Mouse (Mus musculus) fibroblast of lung, adult 2 months (primary cell): ENCODE measurements at regions not wholly inside any gene's neighbourhood (a gene's known extent, or its start where the extent isn't known, plus 50 kb on each side); places are given as distances from the start of the nearest gene placed in this dataset.

Experiments used
- DNase-seq: peaks from one replicate; pipeline ENCODE4 v3.0.0-alpha.2; 2011; ENCODE audit warnings: low read depth

- no peak for DNase-seq
Measured at GRCm38 (mm10) chr10:60936659-60937516, 105.5 kb upstream of the Unc5b start.

DNA sequence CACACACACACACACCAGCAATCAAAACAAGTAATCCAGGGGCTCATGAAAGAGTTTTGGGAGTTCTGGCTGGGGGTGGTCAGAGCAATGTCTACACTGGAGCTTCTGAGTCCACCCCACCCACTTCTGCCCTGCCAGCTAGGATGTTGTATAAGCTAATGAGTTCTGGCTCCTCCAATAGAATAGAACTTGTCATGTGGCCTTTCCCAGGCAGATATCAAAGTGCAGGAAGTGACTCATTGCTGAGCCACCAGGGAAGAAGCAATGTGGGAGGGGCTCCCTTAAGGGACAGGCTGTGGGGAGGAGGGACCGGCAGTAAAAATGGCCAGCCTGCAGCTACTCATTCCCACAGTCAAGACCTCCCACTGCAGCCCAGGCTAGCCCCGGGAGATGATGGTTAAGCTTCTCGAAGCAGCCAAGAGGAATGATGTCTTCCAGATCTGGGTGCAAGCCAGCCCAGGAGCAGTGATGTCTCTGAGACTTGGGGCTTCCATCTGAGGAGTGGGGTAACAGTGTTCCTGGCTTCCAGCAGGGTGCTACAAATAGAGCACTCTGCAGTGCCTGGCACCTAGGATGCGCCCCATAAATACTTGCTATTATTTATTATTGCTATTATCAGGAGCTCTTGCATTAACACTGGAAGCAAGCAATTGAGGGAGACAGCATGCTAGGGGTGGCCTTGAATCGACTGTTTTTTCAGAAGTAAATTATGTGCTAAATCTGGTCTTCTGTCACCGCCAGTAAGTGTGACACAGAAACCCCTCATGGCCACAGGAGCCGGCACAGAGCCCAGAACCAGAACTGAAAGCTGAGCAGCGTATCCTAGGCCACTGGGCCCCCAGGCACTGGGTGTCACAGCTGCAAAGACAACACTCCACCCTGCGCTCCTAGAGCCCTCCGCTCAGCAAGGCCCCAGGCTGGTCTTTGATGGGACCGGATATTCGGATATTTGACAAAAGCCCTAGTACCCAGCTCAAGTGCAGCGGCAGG is 103.2 kb upstream of the Unc5b start:
- DNase-seq, result peak; percentile 35

DNA sequence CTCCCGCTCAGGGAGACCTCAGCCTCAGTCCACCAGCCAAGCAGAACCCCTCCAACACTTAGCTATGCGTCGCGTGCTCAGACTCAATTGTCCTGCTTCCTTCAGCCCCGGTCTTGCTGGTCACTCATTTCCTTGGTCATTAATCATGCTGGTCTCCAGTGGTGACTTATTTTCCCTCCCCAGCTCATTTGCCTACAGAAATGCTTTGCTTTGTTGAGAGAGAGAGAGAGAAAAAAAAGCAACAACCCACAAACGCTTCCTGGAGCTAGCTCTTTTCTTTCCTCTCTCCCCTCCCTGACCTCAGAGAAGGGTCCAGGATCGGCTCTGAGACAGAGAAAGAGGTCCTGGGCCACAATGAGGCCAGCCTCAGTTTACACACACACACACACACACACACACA is 102.5 kb upstream of the Unc5b start:
- DNase-seq, result no peak

DNA sequence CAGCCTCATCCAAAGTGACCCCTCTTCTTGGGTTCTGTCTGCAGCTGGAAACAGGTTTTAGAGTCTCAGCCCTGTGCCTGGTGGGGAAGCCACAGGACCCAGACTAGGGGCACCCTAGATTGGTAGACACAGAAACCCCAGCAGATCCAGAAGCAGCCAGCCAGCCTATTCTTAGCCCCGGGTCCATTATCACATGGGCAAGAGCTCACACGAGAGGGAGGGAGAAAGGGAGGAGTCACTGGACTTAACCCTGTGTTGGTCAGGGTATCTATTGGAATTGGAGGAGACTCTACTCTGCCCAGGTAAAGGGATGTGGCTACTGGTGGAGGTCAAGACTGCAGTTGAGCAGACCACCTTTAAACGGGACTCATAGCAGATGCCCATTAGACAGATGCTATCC is 101.5 kb upstream of the Unc5b start:
- DNase-seq, result no peak

DNA sequence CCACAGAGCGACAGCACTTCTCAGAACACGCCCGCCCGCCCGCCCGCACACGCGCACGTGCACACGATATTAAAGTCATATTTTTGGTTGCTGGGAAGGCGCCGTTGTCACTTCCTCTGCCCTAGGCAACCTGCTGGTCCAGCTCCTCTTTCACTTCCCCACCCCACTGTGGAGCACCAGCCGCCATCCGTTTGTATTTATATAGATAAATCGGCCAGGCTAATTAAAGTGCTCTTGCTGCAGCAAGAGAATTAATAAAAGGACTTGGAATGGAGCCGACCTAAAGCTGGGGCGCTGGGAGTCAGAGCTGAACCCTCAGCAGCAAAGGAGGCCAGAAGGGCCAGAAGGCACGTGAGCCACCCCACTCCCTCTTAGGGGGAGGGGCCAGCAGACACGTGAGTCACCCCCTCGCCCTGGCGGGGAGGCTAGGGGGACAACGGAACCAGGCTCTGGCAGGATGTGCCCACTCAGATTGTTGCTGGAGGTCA is 100.6 kb upstream of the Unc5b start:
- DNase-seq, result no peak

- DNase-seq, result no peak
Measured at GRCm38 (mm10) chr10:60928646-60929045, 97.3 kb upstream of the Unc5b start.

- no peak for DNase-seq
Measured at GRCm38 (mm10) chr10:60928164-60928563, 96.8 kb upstream of the Unc5b start.

DNA sequence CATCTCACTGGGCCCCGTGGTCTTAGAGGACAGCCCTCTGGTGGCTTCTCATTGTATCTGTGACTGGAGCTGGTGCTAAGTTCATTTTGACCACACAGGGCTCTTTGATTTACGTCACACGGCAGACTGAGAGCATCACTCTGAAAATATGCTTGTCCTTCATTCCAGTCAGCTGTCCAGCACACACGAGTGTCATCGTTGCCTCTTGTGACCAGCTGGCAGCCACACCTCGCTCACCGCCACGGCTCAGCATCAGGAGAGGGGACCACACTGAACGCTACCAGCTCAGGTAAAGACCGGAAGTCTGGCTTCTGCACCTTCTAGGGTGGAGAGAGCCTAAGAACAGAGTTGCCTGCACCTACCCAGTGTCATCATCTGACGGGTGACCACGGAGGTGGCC is 95.3 kb upstream of the Unc5b start:
- DNase-seq, result no peak

- DNase-seq, result no peak
Measured at GRCm38 (mm10) chr10:60925644-60926043, 94.3 kb upstream of the Unc5b start.

DNA sequence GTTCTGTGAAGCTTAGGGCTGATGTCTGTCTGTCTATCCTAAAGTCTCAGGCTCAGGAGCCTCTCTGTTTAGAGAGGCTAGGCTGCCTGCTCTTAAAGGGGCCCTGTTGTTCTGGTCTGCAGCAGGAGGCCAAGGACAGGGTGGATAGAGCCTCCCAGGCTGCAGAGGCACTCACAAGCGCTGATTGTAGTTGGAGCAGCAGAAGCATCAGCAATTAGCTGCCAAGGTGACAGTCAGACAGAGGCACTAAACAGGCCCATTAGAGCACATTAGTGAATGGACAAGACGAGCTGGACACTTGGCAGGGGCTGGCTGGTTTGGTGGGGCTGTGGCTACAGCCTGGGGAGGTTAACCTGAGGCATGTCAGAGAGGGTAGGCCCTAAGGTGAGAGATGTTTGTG is 93.8 kb upstream of the Unc5b start:
- DNase-seq, result no peak

GRCm38 (mm10) chr10:60923806-60924205 is 92.4 kb upstream of the Unc5b start:
- DNase-seq, result no peak

DNA sequence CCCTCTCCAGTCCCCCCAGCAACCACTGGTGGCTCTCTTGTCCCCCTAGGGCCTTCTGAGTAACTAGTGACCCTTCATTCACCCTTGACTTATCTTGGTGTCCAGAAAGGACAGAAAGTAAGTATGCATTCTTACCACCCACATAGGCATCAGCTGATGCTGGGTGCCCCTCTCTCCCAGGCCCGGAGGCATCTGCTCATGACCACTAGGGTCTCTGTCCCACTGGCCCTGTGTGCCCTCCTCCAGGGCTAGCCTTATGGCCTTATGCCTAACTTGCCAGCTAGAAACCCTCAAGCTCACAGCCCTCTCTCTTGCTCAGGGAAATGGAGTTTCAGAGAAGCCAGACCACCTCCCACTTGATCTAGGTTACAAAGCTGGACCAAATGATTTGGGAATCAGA is 89.2 kb upstream of the Unc5b start:
- no peak for DNase-seq

DNA sequence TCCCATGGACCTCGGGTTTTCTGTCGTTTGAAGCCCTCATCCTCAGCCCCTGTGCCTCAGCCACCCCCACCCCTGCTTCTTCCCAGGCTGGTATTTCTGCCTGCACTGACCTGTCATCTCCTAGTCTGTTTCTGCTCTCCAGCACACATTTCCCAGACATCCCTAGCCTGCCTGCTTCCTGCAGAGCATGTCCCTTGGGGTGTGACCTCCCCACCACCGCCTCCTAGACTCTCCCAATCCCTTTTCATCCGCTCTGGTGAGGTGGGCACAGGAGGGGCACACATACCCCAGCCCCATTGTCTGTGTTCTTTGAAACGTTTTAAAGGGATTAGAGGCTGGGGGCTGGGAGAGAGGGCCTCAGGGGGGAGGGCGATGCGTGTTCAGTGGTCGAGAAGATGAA is 86.6 kb upstream of the Unc5b start:
- DNase-seq, result no peak

- DNase-seq, result no peak
Measured at GRCm38 (mm10) chr10:60914391-60914790, 83.0 kb upstream of the Unc5b start.

- no peak for DNase-seq
Measured at GRCm38 (mm10) chr10:60913456-60913900, 82.1 kb upstream of the Unc5b start.

DNA sequence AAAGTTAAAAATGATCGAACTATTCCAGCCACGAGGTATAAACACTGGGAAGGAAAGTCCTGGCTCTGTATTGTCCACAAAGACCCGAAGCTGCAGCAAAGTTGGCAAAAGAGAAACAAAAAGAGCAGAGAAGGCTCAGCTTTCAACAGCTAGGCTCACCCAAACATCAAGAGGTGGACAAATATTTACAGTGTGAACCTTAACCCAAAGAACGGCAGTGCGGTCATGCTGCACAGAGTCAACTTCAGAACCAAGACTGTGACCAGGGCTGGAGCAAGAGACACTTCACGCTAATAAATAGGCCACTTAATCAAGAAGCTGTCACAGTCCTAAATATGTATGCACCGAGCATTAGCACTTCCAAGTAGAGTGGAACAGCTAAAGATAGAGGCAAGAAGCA is 73.0 kb upstream of the Unc5b start:
- no peak for DNase-seq

DNA sequence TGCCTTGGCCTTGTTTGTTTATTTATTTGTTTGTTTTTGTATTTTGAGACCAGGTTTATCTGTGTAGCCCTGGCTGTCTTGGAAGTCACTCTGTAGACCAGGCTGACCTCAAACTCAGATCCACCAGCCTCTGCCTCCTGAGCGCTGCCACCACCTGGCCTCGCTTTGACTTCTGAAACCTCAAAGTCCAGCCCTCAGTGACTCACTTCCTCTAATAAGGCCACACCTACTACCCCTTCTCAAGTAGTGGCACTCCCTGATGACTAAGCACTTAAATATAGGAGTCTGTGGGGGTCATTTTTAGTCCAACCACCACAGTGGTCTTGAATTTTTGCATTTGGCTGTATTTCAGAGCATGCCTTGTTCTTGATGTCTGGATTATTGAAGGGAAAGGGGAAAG is 69.6 kb upstream of the Unc5b start:
- DNase-seq, result no peak

DNA sequence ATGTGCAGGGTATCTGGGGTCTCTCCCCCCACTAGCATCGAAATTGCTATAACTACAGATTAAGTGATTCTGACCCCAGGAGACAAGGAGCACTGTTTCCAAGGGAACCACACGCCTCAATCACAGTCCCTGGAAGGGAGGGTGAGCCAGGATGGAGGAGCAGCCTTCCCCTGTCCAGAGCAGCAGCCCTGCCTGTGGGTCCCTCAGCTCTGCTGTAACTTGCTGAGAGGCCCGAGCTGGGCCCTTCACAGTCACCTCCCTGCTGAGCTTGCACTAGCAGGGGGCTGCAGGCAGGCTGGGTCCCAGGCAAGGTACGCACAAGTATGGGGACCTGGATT is 62.4 kb upstream of the Unc5b start:
- DNase-seq, result no peak

- no peak for DNase-seq
Measured at GRCm38 (mm10) chr10:60893130-60893809, 61.9 kb upstream of the Unc5b start.

DNA sequence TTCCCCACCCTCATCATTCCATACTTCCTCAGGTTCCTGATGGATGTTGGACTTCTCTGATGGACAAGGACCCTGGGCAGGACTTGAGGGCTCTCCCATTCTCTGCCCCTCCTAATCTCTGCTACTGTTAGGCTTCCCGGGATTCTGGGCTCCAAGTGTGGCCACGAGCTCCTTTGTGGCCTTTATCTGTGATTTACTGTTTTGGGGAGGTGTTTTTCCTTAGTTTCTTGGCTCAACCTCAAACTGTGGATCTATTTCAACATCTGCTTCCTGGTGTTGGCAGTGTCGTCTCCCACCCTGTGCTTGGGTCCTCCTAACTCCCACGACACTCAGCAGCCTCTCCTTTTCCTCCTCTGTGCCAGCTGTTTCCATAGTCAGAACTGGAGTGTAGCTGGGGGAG is 61.3 kb upstream of the Unc5b start:
- DNase-seq, result no peak

DNA sequence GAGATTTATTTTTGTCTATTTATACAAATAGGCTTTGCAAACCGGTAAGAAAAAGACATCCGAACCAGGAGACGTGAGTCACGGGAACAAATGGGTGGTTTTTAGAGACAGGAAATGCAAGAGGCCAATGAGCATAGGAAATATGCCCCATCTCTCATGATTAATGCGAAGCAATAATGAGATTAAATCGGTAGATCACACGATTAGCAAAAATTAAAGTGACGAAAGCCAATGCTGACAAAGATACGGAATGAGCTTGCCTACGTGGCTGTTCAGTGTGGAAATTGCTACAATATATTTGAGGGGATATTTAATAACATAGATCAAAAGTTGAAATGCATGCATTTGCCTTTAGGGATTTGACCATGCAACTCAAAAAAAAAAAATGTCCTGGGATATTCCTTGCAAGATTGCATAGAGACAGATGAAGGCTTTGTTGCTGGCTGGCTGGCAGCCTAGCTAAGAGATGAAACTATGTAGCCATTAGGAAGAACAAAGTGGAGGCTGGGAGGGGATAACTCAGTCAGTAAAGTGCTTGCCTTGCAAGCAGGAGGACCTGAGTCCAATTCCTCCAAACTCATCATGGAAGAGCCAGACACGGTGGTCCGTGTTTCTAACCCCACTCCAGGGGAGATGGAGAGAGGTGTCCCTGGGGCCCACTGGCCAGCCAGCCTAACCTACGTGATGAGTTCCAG is 60.2 kb upstream of the Unc5b start:
- no peak for DNase-seq

DNA sequence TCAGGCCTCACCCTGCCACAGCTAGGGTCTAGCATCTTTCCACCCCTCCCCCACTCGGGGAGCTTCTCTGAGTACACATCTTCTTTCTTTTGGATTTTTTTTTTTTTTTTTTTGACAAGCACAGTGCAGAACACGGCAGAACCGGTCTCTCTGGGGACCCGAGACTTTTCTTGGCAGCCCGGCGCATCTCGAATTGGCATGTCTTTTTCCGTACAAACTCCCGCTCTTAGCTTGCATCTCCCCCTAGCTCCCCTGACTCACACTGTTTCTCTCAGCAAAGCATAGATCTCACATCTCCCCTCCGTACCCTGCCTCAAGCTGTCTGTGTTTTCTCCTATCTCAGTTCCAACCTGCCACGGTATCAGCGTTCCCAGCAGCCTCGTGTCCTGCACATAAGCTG is 58.4 kb upstream of the Unc5b start:
- DNase-seq, result no peak
